Mouse (Mus musculus) bone marrow, adult 2 months (tissue): ENCODE results near the gene Slco1a4. TPM values are rescaled to one million over a fixed set of nuclear protein-coding genes. Genes with fewer than 3 reads are reported as not detected.
"Not testable (repeated sequence)": the region's sequence is repeated elsewhere in the genome, so short reads cannot be mapped to it uniquely, and the experiment has no call there.

ENCODE experiments used
- H3K27ac ChIP-seq: fragments of 200-500 bp; 2 replicates; pipeline ENCODE4 v1.5.1; 2012; ENCODE audit warnings: low read depth, mild to moderate bottlenecking, control low read depth, inconsistent platforms, low read length; ENCODE audit not compliant: control insufficient read depth, poor library complexity, insufficient read depth
- H3K4me1 ChIP-seq: fragments of 200-500 bp; 2 replicates; pipeline ENCODE4 v1.6.1; 2011; ENCODE audit warnings: low read length; ENCODE audit not compliant: control insufficient read depth, insufficient read depth
- H3K4me3 ChIP-seq: fragments of 200-500 bp; replicated peaks from 2 replicates; pipeline ENCODE3; 2011; ENCODE audit warnings: mild to moderate bottlenecking, low read depth, low read length, control low read depth; ENCODE audit not compliant: control insufficient read depth
- CTCF ChIP-seq: fragments of 200-500 bp; IDR thresholded peaks from 2 replicates; pipeline ENCODE4 v1.5.1; 2011; ENCODE audit warnings: low read length, control low read depth; ENCODE audit not compliant: control insufficient read depth, insufficient read depth
- POLR2A ChIP-seq: fragments of 200-500 bp; IDR thresholded peaks from 2 replicates; pipeline ENCODE4 v1.6.1; 2011; ENCODE audit warnings: low read depth, mild to moderate bottlenecking, control low read depth, low read length, borderline replicate concordance; ENCODE audit not compliant: control insufficient read depth
- WGBS: fragments of 180-500 bp; shearing (Covaris S2); methylation state at CpG from one replicate; pipeline ENCODE4 v1.1.7; 2018; 5-methylcytosine and 5-hydroxymethylcytosine counted together
- polyA plus RNA-seq: library from polyadenylated mRNA; stranded (reverse); fragments of >200 nt; gene quantifications from 2 replicates; pipeline ENCODE4 v1.2.4, GENCODE M21; 2011; ENCODE audit warnings: low replicate concordance; ENCODE audit not compliant: missing spikeins, insufficient read depth, insufficient read length

The Slco1a4 gene
- not detected in 2 replicates for polyA plus RNA-seq

DNA sequence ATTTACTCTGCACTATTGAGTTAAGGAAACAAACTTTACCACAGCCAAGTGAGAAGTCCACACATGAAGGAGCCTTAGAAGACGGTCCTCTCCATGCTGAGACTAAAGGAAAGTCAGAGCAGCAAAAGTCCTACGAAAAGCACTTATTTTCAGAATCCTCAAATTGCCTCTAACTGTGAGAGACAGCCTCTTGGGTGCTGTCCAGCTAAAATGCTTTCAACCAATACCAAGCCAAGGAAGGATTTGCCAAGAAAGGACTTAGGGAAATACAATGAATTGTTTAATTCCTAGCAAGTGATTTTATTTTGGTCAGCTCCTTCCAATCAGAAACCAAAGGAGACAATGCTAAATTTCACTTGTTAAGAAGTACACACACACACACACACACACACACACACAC lies at the start of gene Slco1a4:
Slco1a4 (minus strand) TSS at position 115 of the 400 bp plus-strand sequence.
- no peak within 1 kb of the TSS for H3K27ac ChIP-seq
- TF ChIP-seq CTCF (no peak), POLR2A (no peak)
- WGBS, result 71% methylated on average over 2 of the region's 2 CpGs
- H3K4me1 ChIP-seq, result no peaks in the 10 kb centered on the region
- no peak within 1 kb of the TSS for H3K4me3 ChIP-seq

GRCm38 (mm10) chr6:141898197-141898596 lies 42.2 kb upstream of the Slco1a4 start:
- TF ChIP-seq POLR2A (no peak), CTCF (no peak)
- H3K27ac ChIP-seq, result no peak overlapping the region
- H3K4me1 ChIP-seq, result no peaks in the 10 kb centered on the region
- H3K4me3 ChIP-seq, result no peak overlapping the region
- 54% methylated on average over 2 of the region's 2 CpGs for WGBS

- WGBS, result 38% methylated on average over 2 of the region's 2 CpGs
- no peak overlapping the region for H3K4me3 ChIP-seq
- no peaks in the 10 kb centered on the region for H3K4me1 ChIP-seq
- H3K27ac ChIP-seq, result no peak overlapping the region
- TF ChIP-seq CTCF, result no peak
- no peak for TF ChIP-seq POLR2A
Measured at GRCm38 (mm10) chr6:141889723-141890122, 33.7 kb upstream of the Slco1a4 start.

GRCm38 (mm10) chr6:141888248-141888647 lies 32.2 kb upstream of the Slco1a4 start:
- no peak overlapping the region for H3K4me3 ChIP-seq
- H3K4me1 ChIP-seq, result no peaks in the 10 kb centered on the region
- no peak for TF ChIP-seq POLR2A
- TF ChIP-seq CTCF, result no peak
- WGBS, result 58% methylated on average over 2 of the region's 2 CpGs
- no peak overlapping the region for H3K27ac ChIP-seq

- TF ChIP-seq CTCF (no peak), POLR2A (no peak)
- WGBS, result 61% methylated on average over 1 of the region's 1 CpGs
- Histone ChIP-seq H3K27ac (no peak overlapping the region), H3K4me1 (no peaks in the 10 kb centered on the region), H3K4me3 (no peak overlapping the region)
Measured at GRCm38 (mm10) chr6:141882581-141882980, 26.6 kb upstream of the Slco1a4 start.

DNA sequence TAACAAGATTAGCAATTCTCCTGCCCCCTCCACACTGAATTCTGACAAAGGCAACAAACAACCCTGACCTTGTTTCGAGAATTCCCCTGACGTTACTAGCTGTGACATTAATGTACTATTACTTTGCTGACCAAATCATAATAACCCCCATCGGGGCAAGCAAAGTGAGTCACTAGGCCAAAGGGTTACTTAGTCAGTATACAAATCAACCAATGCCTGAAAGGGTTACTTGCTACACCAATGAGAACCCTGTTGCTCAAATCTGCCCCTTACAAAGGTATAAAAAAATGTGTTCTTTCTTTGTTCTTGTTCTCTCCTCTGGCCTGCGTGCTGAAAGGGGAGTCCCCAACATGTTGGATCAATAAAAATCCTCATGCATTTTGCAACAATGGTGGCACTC lies 19.7 kb upstream of the Slco1a4 start:
- whole genome bisulfite sequencing, result 71% methylated on average over 4 of the region's 4 CpGs
- H3K27ac ChIP-seq, H3K4me1 ChIP-seq, H3K4me3 ChIP-seq: not testable (repeated sequence)

DNA sequence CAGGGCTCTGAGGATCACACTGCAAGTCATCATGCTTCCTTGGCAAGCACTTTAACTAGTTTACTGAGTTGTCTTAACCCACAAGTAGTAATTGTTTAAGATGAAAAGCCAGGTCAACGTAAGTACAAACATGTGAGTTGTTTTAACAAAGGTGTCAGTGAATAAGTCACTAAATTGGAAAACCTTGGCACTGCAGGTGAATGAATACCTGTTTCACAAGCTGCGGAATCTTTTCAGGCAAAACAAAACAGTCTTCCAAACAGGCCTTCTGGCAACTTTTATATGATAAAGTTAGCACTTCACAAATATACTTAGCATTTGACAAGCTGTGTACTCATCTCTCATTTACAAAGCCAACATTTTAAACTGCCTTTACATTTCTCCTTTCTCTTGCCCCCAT lies 15.7 kb upstream of the Slco1a4 start:
- H3K4me1 ChIP-seq, result no peaks in the 10 kb centered on the region
- no peak overlapping the region for H3K27ac ChIP-seq
- 69% methylated on average over 2 of the region's 2 CpGs for WGBS
- no peak for TF ChIP-seq CTCF
- no peak for TF ChIP-seq POLR2A
- no peak overlapping the region for H3K4me3 ChIP-seq

GRCm38 (mm10) chr6:141868735-141869134 lies 12.7 kb upstream of the Slco1a4 start:
- no peak for TF ChIP-seq CTCF
- TF ChIP-seq POLR2A, result no peak
- Histone ChIP-seq H3K4me1 (no peaks in the 10 kb centered on the region), H3K4me3 (no peak overlapping the region), H3K27ac (no peak overlapping the region)
- 71% methylated on average over 5 of the region's 5 CpGs for WGBS

- Histone ChIP-seq H3K27ac (no peak overlapping the region), H3K4me3 (no peak overlapping the region), H3K4me1 (no peaks in the 10 kb centered on the region)
- TF ChIP-seq CTCF (no peak), POLR2A (no peak)
- 78% methylated on average over 5 of the region's 5 CpGs for WGBS
Measured at GRCm38 (mm10) chr6:141866026-141866425, 10.0 kb upstream of the Slco1a4 start.
